Mouse (Mus musculus): ENCODE data around the gene Ace2. TPM values are rescaled to one million over a fixed set of nuclear protein-coding genes. Genes with fewer than 3 reads are reported as not detected.

Gene Ace2
- total RNA-seq (2015; ENCODE audit: low replicate concordance) (1.0 TPM in 1 of 2 replicates, not detected in the other), total RNA-seq (2017; ENCODE audit: low replicate concordance) (0.43 TPM in 1 of 2 replicates, not detected in the other)

- no peak for ATAC-seq (replicated peaks; ENCODE audit: low FRiP score, poor library complexity, severe bottlenecking)
Measured at GRCm38 (mm10) chrX:164139032-164139431, at the start of gene Ace2. Gene Ace2 (plus strand): TSS chrX:164139332.

DNA sequence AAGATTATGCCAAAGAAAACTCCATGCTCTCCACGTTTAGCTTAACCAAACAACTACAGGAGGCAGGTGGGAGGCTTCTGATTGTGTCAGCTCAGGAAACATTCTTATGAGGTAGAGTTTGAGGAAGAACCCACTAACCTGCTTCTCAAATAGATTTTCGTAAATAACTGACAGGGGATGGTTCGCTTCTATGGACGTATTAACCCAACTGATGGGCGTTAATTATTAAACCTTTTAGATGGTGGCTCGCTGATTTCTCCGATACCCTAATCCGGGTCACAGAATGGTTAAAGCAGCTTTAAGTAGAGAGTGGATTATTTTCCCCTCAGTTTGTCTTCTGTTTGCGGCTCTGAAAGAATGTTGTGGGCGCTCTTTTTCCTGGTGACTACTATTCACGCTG, 49.2 kb upstream of the Ace2 start:
- ATAC-seq (replicated peaks; ENCODE audit: low FRiP score, poor library complexity, severe bottlenecking): no peak

DNA sequence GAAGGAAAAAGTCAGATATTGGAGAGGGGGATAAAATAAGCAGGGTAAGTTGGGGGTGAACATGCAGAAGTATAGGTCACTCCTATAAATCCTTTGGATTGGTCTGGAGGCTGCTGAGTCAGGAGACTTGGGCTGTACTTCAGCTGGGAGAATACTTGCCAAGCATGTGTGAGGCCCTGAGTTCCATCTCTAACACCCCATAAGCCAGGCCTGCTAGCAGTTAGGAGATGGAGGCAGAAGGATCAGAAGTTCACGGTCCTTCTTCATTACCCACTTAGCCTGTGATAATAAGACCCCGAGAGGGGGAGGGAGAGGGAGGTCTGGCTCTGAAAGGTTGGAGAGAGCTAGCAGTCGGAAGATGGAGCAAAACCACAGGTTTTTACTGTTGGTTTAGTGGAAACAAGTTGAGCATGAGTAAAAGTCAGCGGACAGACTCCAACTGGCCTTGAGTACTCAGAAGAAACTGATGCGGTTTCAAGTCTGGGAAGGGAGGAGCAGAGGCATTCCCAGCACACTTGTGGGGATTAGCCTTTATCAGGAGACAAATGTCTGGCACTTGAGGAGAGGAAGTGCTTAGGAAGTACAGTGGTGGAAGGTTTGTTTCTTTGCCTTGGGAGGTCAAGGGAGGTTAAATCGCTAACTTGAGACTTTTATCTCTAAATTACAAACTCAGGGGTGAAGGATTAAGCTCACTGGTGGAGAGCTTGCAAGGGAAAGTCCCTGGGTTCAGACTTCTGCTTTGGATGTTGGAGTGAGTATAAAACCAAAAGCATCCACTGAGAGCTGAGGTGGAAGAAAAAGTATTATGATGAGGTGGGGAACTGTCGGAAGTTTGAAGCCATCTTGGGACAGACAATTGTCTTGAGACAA, 46.6 kb upstream of the Ace2 start:
- ATAC-seq (replicated peaks; ENCODE audit: low FRiP score, poor library complexity, severe bottlenecking): no peak

DNA sequence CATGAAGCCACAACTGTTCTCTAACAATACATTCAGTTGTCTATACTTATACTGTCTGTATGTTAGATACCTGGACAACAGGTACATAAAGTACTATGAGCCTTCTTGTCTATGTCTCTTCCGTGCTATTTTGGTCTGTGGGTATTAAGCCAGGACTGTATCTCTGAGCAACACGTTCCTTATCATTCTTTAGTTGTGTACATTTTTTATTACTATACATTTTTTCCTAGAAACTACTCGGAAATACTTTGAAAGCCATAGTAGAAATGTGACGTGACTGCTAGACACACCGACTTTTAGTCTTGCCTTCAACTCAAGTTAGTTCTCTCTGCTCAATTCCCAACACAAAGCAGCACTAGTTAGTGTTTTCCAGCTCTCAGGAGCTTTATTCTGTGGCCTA, 45.7 kb upstream of the Ace2 start:
- peak; percentile 36 for ATAC-seq (replicated peaks; ENCODE audit: low FRiP score, poor library complexity, severe bottlenecking)

DNA sequence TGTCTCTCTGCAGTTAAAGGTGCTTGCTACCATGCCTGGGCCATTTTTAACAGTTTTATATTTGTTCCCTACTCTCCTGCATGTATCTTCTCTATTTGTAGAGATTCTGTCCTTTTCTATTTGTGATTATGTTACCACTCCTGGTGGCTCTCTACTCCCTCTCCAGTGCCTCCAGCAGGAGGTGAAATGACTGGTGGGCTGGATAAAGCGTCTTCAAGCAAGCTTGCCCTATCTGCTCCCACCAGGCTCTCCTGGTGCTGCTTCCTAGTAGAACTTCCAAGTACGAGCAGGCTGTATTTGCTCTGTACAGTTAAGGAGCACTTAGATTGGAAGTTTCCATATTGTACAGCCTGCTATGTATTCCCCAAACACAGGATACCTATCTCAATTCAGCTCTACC, 43.3 kb upstream of the Ace2 start:
- no peak for ATAC-seq (replicated peaks; ENCODE audit: low FRiP score, poor library complexity, severe bottlenecking)

- ATAC-seq (replicated peaks; ENCODE audit: low FRiP score, poor library complexity, severe bottlenecking): no peak
Measured at GRCm38 (mm10) chrX:164101483-164101882, 37.6 kb upstream of the Ace2 start.

DNA sequence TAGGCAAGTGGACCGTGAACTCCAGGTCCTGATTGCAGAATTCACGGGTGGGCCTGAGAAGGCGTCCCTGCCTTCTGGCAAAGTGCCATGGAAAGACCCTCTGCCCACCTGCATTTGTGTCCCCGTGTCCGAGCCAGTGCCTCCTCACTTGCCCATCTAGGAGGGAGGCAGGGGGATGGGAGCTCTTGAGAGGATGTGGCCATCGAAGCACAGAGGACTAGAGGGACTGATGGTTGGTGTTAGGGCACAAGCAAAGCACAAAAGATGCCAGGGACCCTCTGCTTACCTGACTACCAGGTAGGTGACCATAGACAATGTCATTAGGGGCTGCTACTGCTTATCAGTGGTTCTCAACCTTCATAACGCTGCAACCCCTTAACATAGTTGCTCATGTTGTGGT, 36.9 kb upstream of the Ace2 start:
- no peak for ATAC-seq (replicated peaks; ENCODE audit: low FRiP score, poor library complexity, severe bottlenecking)

DNA sequence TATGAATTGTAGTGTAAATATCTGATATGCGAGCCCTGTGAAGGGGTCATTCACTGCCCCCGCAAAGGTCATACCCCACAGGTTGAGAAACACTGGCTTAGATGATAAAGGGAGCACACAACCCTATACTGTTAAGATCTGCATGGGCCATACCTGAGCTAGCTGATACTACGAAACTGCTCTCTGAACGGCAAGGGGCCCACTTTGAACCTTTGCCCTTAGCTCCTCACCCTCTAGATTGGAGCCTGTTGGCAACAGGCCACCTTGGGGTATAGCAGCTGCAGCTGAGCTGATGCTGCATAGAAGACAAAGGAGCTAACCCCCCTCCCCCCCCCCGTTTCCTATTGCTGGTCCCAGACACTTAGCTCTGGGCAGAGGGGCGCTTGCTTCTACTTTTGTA, 36.5 kb upstream of the Ace2 start:
- ATAC-seq (replicated peaks; ENCODE audit: low FRiP score, poor library complexity, severe bottlenecking): no peak

GRCm38 (mm10) chrX:164111146-164111545, 28.0 kb upstream of the Ace2 start:
- ATAC-seq (replicated peaks; ENCODE audit: low FRiP score, poor library complexity, severe bottlenecking): no peak

GRCm38 (mm10) chrX:164113744-164114143, 25.4 kb upstream of the Ace2 start:
- ATAC-seq (replicated peaks; ENCODE audit: low FRiP score, poor library complexity, severe bottlenecking): no peak

DNA sequence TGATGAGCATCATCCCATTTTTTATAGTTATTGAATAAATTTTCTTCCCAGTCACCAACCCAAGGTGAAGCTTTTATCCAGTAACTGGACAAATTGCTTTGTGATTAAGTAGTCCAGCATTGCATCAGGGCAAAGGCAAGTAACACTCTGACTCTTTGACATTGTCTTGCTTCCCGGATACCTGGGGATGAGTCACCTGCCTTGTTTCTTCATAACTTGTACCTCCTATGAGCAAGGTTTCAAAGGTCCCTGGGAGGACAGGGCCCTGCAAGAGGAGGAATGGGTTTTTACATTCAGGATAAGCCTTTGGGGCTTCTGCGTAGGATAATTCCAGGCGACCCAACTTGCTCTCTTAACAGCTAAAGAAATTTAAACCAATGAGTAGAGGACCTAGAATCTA, 15.2 kb upstream of the Ace2 start:
- ATAC-seq (replicated peaks; ENCODE audit: low FRiP score, poor library complexity, severe bottlenecking): no peak

DNA sequence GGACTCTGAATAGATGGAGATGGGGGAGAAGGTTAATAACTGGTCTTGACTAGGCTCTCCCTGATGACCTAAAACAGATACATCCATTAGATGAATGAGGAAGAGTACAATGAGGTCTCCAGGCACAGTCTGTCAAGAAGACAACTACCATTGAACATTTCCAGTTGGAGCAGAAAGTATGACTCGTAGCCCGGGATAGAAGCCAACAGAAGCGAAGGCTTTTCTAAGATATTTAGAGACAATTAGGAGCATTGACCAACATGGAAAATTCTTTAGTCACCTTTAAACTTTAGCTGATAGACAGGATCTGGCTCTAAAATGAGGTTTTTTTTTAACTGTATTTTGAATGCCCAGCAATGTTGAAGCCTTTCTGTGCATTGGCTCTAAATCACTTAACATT, 5.6 kb upstream of the Ace2 start:
- ATAC-seq (replicated peaks; ENCODE audit: low FRiP score, poor library complexity, severe bottlenecking): no peak

DNA sequence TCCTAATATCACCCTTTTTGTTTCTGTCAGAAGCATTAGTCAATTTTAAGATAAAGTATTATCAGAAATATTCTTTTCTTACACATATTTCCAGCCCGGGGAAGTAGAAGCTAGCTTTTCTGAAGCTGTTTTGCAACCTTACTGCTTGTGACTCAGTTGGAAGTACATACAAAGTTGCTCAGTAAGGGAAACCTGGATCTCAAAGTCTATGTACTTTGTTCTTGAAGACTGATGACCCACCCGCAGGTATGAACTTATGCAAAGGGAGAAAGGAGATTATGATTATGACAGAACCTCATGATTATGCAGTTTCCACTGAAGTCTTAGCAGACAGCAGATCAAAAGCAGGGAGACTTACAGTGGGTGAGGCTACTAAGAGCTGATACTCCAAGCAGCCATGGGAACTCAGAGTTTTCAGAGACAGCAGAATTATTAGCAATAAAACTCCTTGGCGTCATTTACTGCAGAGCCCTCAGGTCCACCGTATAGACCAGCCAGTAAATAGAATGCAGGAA, 3.8 kb upstream of the Ace2 start:
- ATAC-seq (replicated peaks; ENCODE audit: low FRiP score, poor library complexity, severe bottlenecking): no peak

- peak; percentile 94 for ATAC-seq (replicated peaks; ENCODE audit: low FRiP score, poor library complexity, severe bottlenecking)
Measured at GRCm38 (mm10) chrX:164145463-164146250, 6.5 kb downstream of the Ace2 start.

DNA sequence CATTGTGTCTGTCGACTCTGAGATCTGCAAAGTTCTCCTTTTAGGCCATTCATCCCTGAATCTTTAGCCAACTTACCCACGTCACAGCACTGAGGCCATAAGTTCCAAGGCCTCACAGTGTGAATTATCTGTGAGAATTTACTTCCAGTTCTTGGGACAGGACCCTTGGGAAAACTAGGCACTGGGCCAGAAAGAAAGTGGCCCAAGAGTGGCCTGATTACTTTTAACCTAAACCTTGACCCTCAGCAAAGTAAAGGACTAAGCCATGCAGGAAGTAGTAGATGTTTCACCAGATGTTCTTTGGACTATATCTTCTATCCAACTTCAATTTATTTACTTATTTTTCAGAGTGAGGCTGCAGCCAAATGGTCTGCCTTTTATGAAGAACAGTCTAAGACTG, 13.6 kb downstream of the Ace2 start:
- no peak for ATAC-seq (replicated peaks; ENCODE audit: low FRiP score, poor library complexity, severe bottlenecking)

GRCm38 (mm10) chrX:164153606-164154005, 14.5 kb downstream of the Ace2 start:
- no peak for ATAC-seq (replicated peaks; ENCODE audit: low FRiP score, poor library complexity, severe bottlenecking)

- no peak for ATAC-seq (replicated peaks; ENCODE audit: low FRiP score, poor library complexity, severe bottlenecking)
Measured at GRCm38 (mm10) chrX:164154594-164154993, 15.5 kb downstream of the Ace2 start.

GRCm38 (mm10) chrX:164164681-164165080, 25.5 kb downstream of the Ace2 start:
- peak; percentile 98 for ATAC-seq (replicated peaks; ENCODE audit: low FRiP score, poor library complexity, severe bottlenecking)

DNA sequence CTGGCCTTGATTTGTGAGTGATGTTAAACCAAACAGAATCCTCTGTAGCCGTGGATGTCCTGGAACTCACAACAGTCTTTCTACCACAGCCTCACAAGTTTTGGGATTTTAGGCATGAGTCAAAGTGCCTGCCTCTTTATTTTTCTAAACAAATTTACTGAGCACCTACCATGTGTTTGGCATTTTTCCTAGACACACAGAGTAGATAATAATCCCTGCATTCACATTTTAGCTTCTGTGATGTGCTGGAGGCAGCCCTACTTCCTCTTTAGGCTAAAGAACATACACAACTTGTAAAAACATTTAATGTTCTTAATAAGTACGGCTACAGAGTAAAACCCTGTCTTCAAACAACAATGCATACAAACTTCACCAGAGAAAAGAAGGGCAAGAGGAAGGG, 31.9 kb downstream of the Ace2 start:
- ATAC-seq (replicated peaks; ENCODE audit: low FRiP score, poor library complexity, severe bottlenecking): no peak

DNA sequence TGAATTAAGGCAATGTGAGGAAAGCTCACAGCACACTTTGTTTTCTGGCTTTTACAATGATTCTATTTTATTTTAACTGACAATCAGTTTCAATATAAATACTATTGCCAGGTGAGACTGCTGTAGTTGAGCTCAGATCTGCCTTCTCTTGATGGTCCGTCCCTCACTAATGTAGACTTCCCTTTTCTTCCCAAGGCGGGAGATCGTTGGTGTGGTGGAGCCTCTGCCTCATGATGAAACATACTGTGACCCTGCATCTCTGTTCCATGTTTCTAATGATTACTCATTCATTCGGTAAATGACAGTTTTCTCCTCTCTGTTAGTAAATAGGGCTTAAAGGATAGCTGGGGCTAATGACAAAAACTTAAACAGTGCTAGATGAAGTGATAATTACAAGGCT, 34.7 kb downstream of the Ace2 start:
- no peak for ATAC-seq (replicated peaks; ENCODE audit: low FRiP score, poor library complexity, severe bottlenecking)

DNA sequence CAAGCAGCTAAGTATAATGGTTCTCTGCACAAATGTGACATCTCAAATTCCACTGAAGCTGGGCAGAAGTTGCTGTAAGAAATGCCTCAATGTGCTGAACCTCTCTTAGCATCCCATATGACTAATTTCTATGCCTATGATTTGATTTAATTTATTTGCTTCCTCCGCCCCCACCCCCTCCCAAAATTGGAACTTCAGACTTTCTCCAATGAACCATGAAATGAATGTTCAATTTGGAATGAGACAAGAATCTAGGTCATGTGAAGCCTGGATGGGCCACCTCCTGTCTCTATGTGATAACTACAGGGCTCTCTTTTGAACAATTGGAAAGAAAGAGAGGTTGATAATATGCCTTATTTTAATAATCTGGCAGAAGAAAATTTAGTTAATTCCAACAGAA, 36.2 kb downstream of the Ace2 start:
- ATAC-seq (replicated peaks; ENCODE audit: low FRiP score, poor library complexity, severe bottlenecking): no peak

All from erythroblast, adult 5-6 weeks (primary cell).